Mouse (Mus musculus): ENCODE results near the gene Cep112. TPM values are rescaled to one million over a fixed set of nuclear protein-coding genes. Genes with fewer than 3 reads are reported as not detected.

The Cep112 gene
- total and polyA plus RNA-seq, 2 experiments from 2014 or later, result 14.1 to 19.5 TPM

- no peaks in the 10 kb centered on the region for H3K4me1 ChIP-seq (ENCODE audit: insufficient read depth, low read length)
- no peak for DNase-seq (ENCODE audit: low spot score)
- H3K9me3 ChIP-seq (ENCODE audit: low read length), result no peaks in the 10 kb centered on the region
- H3K4me3 ChIP-seq (ENCODE audit: low read depth, low read length), result no peak overlapping the region
- 89% methylated on average over 7 of the region's 7 CpGs for WGBS
- ATAC-seq (ENCODE audit: low FRiP score), result no peak
- H3K36me3 ChIP-seq (ENCODE audit: insufficient read depth, low read length), result no peaks in the 10 kb centered on the region
- no peak overlapping the region for H3K9ac ChIP-seq (replicated peaks; ENCODE audit: low read length, poor library complexity, severe bottlenecking)
- no peak overlapping the region for H3K27ac ChIP-seq (ENCODE audit: low read depth, low read length)
- H3K4me2 ChIP-seq (ENCODE audit: low read depth, low read length, poor library complexity, severe bottlenecking), result no peak overlapping the region
- TF ChIP-seq CTCF (IDR thresholded peaks at IDR 0.05), result no peak
- H3K27me3 ChIP-seq (ENCODE audit: insufficient read depth, low read length), result no peaks in the 10 kb centered on the region
Measured at GRCm38 (mm10) chr11:108876633-108877205, 451.7 kb downstream of the Cep112 start.

- no peak for ATAC-seq (ENCODE audit: low FRiP score)
- no peak overlapping the region for H3K4me3 ChIP-seq (ENCODE audit: low read depth, low read length)
- no peaks in the 10 kb centered on the region for H3K4me1 ChIP-seq (ENCODE audit: insufficient read depth, low read length)
- no peak overlapping the region for H3K27ac ChIP-seq (ENCODE audit: low read depth, low read length)
- no peak for DNase-seq (ENCODE audit: low spot score)
- H3K36me3 ChIP-seq (ENCODE audit: insufficient read depth, low read length), result no peaks in the 10 kb centered on the region
- H3K4me2 ChIP-seq (ENCODE audit: low read depth, low read length, poor library complexity, severe bottlenecking), result no peak overlapping the region
- TF ChIP-seq CTCF (IDR thresholded peaks at IDR 0.05), result no peak
- H3K27me3 ChIP-seq (ENCODE audit: insufficient read depth, low read length), result no peaks in the 10 kb centered on the region
- H3K9me3 ChIP-seq (ENCODE audit: low read length), result no peaks in the 10 kb centered on the region
- no peak overlapping the region for H3K9ac ChIP-seq (replicated peaks; ENCODE audit: low read length, poor library complexity, severe bottlenecking)
- WGBS, result 81% methylated on average over 5 of the region's 5 CpGs
Measured at GRCm38 (mm10) chr11:108877520-108877919, 452.5 kb downstream of the Cep112 start.

- ATAC-seq (ENCODE audit: low FRiP score) (no peak), DNase-seq (ENCODE audit: low spot score) (no peak)
- Histone ChIP-seq H3K36me3 (ENCODE audit: insufficient read depth, low read length) (no peaks in the 10 kb centered on the region), H3K4me2 (ENCODE audit: low read depth, low read length, poor library complexity, severe bottlenecking) (no peak overlapping the region), H3K9me3 (ENCODE audit: low read length) (no peaks in the 10 kb centered on the region), H3K27ac (ENCODE audit: low read depth, low read length) (no peak overlapping the region), H3K4me3 (ENCODE audit: low read depth, low read length) (no peak overlapping the region), H3K9ac (replicated peaks; ENCODE audit: low read length, poor library complexity, severe bottlenecking) (no peak overlapping the region), H3K4me1 (ENCODE audit: insufficient read depth, low read length) (no peaks in the 10 kb centered on the region), H3K27me3 (ENCODE audit: insufficient read depth, low read length) (no peaks in the 10 kb centered on the region)
- TF ChIP-seq CTCF (IDR thresholded peaks at IDR 0.05), result no peak
- 81% methylated on average over 4 of the region's 4 CpGs for WGBS
Measured at GRCm38 (mm10) chr11:108880546-108880945, 455.6 kb downstream of the Cep112 start.

GRCm38 (mm10) chr11:108881662-108882061, 456.7 kb downstream of the Cep112 start:
- Histone ChIP-seq H3K36me3 (ENCODE audit: insufficient read depth, low read length) (no peaks in the 10 kb centered on the region), H3K27me3 (ENCODE audit: insufficient read depth, low read length) (no peaks in the 10 kb centered on the region), H3K27ac (ENCODE audit: low read depth, low read length) (no peak overlapping the region), H3K4me2 (ENCODE audit: low read depth, low read length, poor library complexity, severe bottlenecking) (no peak overlapping the region), H3K4me1 (ENCODE audit: insufficient read depth, low read length) (no peaks in the 10 kb centered on the region), H3K4me3 (ENCODE audit: low read depth, low read length) (no peak overlapping the region), H3K9me3 (ENCODE audit: low read length) (no peaks in the 10 kb centered on the region), H3K9ac (replicated peaks; ENCODE audit: low read length, poor library complexity, severe bottlenecking) (no peak overlapping the region)
- WGBS, result 92% methylated on average over 5 of the region's 5 CpGs
- ATAC-seq (ENCODE audit: low FRiP score), result no peak
- TF ChIP-seq CTCF (IDR thresholded peaks at IDR 0.05), result no peak
- no peak for DNase-seq (ENCODE audit: low spot score)

- TF ChIP-seq CTCF (IDR thresholded peaks at IDR 0.05), result no peak
- Histone ChIP-seq H3K27me3 (ENCODE audit: insufficient read depth, low read length) (no peaks in the 10 kb centered on the region), H3K9ac (replicated peaks; ENCODE audit: low read length, poor library complexity, severe bottlenecking) (no peak overlapping the region), H3K4me3 (ENCODE audit: low read depth, low read length) (no peak overlapping the region), H3K27ac (ENCODE audit: low read depth, low read length) (no peak overlapping the region), H3K36me3 (ENCODE audit: insufficient read depth, low read length) (no peaks in the 10 kb centered on the region), H3K9me3 (ENCODE audit: low read length) (no peaks in the 10 kb centered on the region), H3K4me1 (ENCODE audit: insufficient read depth, low read length) (no peaks in the 10 kb centered on the region), H3K4me2 (ENCODE audit: low read depth, low read length, poor library complexity, severe bottlenecking) (no peak overlapping the region)
- 22% methylated on average over 19 of the region's 19 CpGs for WGBS
- no peak for ATAC-seq (ENCODE audit: low FRiP score)
- no peak for DNase-seq (ENCODE audit: low spot score)
Measured at GRCm38 (mm10) chr11:108885276-108885896, 460.4 kb downstream of the Cep112 start.

GRCm38 (mm10) chr11:108886060-108886459, 461.1 kb downstream of the Cep112 start:
- no peaks in the 10 kb centered on the region for H3K9me3 ChIP-seq (ENCODE audit: low read length)
- H3K4me1 ChIP-seq (ENCODE audit: insufficient read depth, low read length), result peaks cover 4% of the 10 kb centered on the region
- H3K36me3 ChIP-seq (ENCODE audit: insufficient read depth, low read length), result no peaks in the 10 kb centered on the region
- no peaks in the 10 kb centered on the region for H3K27me3 ChIP-seq (ENCODE audit: insufficient read depth, low read length)
- DNase-seq (ENCODE audit: low spot score) (no peak), ATAC-seq (ENCODE audit: low FRiP score) (no peak)
- H3K4me2 ChIP-seq (ENCODE audit: low read depth, low read length, poor library complexity, severe bottlenecking), result no peak overlapping the region
- no peak for TF ChIP-seq CTCF (IDR thresholded peaks at IDR 0.05)
- 39% methylated on average over 8 of the region's 8 CpGs for WGBS
- H3K27ac ChIP-seq (ENCODE audit: low read depth, low read length), result no peak overlapping the region
- H3K4me3 ChIP-seq (ENCODE audit: low read depth, low read length), result no peak overlapping the region
- no peak overlapping the region for H3K9ac ChIP-seq (replicated peaks; ENCODE audit: low read length, poor library complexity, severe bottlenecking)

All from midbrain, postnatal 0 days (tissue).